Mouse (Mus musculus): ENCODE measurements around the gene Mcee. TPM values are rescaled to one million over a fixed set of nuclear protein-coding genes. Genes with fewer than 3 reads are reported as not detected.

The Mcee gene
- polyA plus RNA-seq (2015; fragmentation: Nextera tagmentation; extraction: Ambion mirVana), result 73.4 and 76.2 TPM in 2 replicates

DNA sequence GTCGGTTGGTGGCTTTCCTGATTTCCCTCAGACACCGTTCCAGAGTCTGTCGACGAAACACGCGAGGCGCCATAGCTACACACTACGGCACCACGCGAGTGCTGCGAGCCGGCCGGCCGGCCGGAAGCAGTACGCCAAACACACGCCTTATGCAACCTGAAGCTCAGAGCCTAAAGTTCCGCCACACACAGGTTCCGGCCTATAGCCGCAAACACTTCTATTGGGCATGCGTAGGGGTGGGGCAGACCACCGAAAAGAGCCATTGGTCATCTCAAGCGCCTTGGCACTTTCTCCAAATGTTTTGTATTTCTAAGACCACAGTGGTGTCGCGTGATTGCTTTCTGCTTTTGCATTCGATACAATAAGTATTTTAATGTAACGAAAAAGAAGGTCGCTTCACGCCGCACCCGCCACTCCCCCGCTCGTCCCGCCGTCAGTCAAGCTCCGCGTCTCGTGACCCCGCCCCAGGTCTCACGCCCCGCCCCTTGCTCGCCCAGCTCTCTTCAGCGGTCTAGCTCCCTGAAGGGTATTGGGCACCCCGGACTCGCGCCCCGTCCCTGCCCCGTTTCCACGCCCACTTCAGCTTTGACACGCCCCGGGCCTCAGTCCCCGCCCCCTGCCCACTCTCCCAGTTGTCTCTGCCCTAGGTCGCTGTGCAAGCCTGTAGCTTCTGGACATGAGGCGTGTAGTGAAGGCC, at the start of gene Mcee, which contains the start of gene Mphosph10:
Gene Mcee, plus strand, starts transcription at position 486 of the 697 bp plus-strand sequence.
Gene Mphosph10, minus strand, starts transcription at position 147 of the 697 bp plus-strand sequence.
- Histone ChIP-seq H3K4me1 (peaks cover 11% of the 10 kb centered on the region), H3K9me3 (replicated peaks) (no peaks in the 10 kb centered on the region), H3K27ac (replicated peaks) (peak within 1 kb of the TSS; percentile 88), H3K9ac (peak within 1 kb of the TSS; percentile 63), H3K27me3 (no peaks in the 10 kb centered on the region), H3K36me3 (peaks cover 19% of the 10 kb centered on the region; the same call in 1 of the 2 replicates), H3K4me3 (replicated peaks) (peak within 1 kb of the TSS; percentile 68), H3K4me2 (replicated peaks) (peak within 1 kb of the TSS; percentile 89)
- ATAC-seq (ENCODE audit: insufficient number of reproducible peaks, low FRiP score, low TSS enrichment, low read depth), result peak; percentile 99
- under 1% methylated on average over 54 of the region's 54 CpGs for WGBS

DNA sequence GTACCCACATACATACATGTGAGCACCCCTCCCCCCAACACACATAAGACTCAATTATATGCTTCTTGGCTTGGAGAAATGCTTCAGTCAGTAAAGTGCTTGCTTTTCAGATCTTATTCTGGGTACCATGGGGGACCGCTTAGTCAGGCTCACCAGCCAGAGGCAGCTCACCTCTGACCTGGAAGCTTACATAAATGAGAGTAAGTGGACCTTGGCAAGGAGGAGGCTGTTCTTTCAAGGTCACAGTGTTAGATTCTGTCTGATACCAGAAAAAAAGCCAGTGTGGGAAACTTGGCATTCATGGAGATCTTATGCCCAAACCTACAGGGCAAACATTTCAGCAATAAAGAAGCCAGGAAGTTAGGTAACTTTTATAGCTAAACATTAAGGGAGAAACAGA, 44.6 kb upstream of the Mcee start:
- no peak for ATAC-seq (ENCODE audit: insufficient number of reproducible peaks, low FRiP score, low TSS enrichment, low read depth)
- H3K4me2 ChIP-seq (replicated peaks), result no peak overlapping the region
- no peaks in the 10 kb centered on the region for H3K27me3 ChIP-seq
- no peaks in the 10 kb centered on the region for H3K4me1 ChIP-seq
- H3K27ac ChIP-seq (replicated peaks), result no peak overlapping the region
- peaks cover 32% of the 10 kb centered on the region; the same call in 1 of the 2 replicates for H3K36me3 ChIP-seq
- no peak overlapping the region for H3K9ac ChIP-seq
- WGBS, result 98% methylated on average over 1 of the region's 1 CpGs
- no peaks in the 10 kb centered on the region for H3K9me3 ChIP-seq (replicated peaks)
- no peak overlapping the region for H3K4me3 ChIP-seq (replicated peaks)

DNA sequence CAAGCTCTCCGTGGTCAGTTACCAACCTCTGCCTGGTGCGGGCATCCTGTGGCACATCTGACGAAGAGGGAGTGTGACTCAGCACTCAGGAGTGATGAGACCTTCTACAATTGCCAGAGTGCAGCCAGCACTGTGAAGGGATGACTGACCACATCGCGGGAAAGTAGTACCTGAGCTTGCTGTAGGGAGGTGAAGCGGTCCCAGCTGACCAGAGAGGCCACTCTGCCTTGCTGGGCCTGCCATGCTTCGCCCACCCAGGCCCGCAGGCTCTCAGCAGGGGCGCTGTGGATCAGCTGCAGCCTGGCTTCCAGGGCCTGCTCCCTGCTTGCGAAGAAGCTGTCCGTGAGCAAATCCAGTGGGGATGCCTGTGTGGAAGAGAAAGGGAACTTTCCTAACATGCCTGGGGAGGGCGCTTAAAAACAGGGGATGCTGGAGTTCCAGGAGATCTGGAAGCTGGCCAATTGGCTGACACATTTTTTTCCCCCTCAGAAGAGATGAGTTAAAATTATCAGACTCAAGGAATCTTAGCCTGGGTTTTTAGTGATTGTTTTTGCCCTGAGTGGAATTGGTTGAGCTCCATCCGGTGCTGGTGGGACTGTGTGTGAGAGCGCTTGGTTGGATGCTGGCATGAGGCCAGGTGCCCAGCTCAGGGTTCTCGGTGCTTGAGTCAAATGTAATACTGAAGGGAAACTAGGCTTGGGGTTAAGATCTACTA, 43.1 kb upstream of the Mcee start:
- no peak for ATAC-seq (ENCODE audit: insufficient number of reproducible peaks, low FRiP score, low TSS enrichment, low read depth)
- 80% methylated on average over 15 of the region's 15 CpGs for WGBS

DNA sequence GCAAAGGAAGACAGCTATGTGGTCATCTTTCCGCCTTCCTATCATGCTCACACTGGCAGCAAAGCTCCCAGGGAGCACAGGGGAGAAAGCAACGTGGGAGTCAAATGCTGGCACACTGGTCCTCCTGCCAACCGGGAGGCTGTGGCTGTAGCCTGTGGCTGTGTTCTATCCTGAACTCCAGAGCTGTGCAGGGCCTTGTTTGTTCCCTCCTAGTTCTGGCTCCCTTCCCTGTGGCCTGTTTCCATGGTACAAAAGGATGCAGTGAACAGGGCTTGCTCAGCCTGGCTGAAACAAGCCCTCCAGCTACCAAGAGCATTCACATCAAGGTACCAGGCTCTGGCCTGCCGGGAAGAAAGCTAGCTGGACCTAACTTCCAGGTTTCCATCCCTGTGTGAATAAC, 41.3 kb upstream of the Mcee start:
- Histone ChIP-seq H3K9ac (no peak overlapping the region), H3K4me3 (replicated peaks) (no peak overlapping the region), H3K4me2 (replicated peaks) (no peak overlapping the region), H3K27me3 (no peaks in the 10 kb centered on the region), H3K36me3 (peaks cover 46% of the 10 kb centered on the region; the same call in 1 of the 2 replicates), H3K27ac (replicated peaks) (no peak overlapping the region), H3K9me3 (replicated peaks) (no peaks in the 10 kb centered on the region), H3K4me1 (no peaks in the 10 kb centered on the region)
- ATAC-seq (ENCODE audit: insufficient number of reproducible peaks, low FRiP score, low TSS enrichment, low read depth), result peak; percentile 17; the same call in 1 of the 2 replicates
- WGBS, result 63% methylated on average over 4 of the region's 4 CpGs

More for the DNA sequence above, 43.1 kb upstream of the Mcee start:
- Histone ChIP-seq H3K9me3 (replicated peaks) (no peaks in the 10 kb centered on the region), H3K36me3 (peaks cover 47% of the 10 kb centered on the region; the same call in 1 of the 2 replicates), H3K9ac (no peak overlapping the region), H3K27me3 (no peaks in the 10 kb centered on the region), H3K4me3 (replicated peaks) (no peak overlapping the region), H3K4me1 (no peaks in the 10 kb centered on the region), H3K4me2 (replicated peaks) (no peak overlapping the region), H3K27ac (replicated peaks) (no peak overlapping the region)

DNA sequence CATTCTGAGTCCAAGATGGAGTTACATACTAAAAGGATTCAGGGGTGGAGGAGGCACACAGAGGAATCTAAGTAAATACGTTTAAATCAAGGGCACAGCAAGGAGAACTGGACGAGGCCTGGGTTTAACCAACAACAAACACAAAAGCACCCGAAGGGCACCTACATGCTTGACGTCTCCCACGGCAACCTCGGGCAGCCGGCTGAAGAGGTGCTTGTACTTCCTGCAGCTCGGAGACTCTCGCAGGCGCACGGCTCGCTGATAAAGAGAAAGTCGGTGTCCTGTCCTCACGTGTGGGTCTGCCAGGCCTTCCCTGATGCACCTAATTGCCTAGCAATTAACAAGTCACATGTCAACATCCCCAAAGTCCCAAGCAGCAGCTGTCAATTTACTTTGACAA, 38.2 kb upstream of the Mcee start:
- Histone ChIP-seq H3K4me3 (replicated peaks) (no peak overlapping the region), H3K36me3 (peaks cover 45% of the 10 kb centered on the region), H3K4me1 (no peaks in the 10 kb centered on the region), H3K9ac (no peak overlapping the region), H3K9me3 (replicated peaks) (no peaks in the 10 kb centered on the region), H3K27ac (replicated peaks) (no peak overlapping the region), H3K4me2 (replicated peaks) (no peak overlapping the region), H3K27me3 (no peaks in the 10 kb centered on the region)
- WGBS, result 75% methylated on average over 14 of the region's 14 CpGs
- no peak for ATAC-seq (ENCODE audit: insufficient number of reproducible peaks, low FRiP score, low TSS enrichment, low read depth)

DNA sequence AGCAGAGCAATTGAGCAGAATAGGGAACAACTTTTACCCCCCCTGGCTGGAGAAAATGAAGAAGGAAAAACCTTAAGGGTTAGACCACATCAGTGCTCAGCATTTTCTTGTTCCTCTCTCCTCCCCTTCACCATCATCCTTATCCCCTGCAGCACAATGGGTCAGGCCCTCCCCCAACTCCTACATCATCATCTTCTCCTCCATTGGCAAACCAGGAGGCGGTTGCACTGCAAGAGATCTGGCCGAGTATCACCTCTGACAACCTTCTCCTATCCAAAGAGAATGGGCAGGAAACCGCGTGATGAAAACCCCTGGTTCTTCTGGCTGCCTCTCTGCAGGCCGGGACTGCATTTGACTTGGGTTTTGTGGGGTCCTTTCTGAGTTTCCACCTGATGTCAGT, 35.7 kb upstream of the Mcee start:
- Histone ChIP-seq H3K27ac (replicated peaks) (no peak overlapping the region), H3K4me3 (replicated peaks) (no peak overlapping the region), H3K36me3 (peaks cover 50% of the 10 kb centered on the region), H3K4me2 (replicated peaks) (no peak overlapping the region), H3K27me3 (no peaks in the 10 kb centered on the region), H3K4me1 (0 out of 2 replicates have a peak, but pooled peaks cover 4% of the 10 kb centered on the region), H3K9ac (no peak overlapping the region), H3K9me3 (replicated peaks) (no peaks in the 10 kb centered on the region)
- ATAC-seq (ENCODE audit: insufficient number of reproducible peaks, low FRiP score, low TSS enrichment, low read depth), result no peak
- WGBS, result 89% methylated on average over 5 of the region's 5 CpGs

DNA sequence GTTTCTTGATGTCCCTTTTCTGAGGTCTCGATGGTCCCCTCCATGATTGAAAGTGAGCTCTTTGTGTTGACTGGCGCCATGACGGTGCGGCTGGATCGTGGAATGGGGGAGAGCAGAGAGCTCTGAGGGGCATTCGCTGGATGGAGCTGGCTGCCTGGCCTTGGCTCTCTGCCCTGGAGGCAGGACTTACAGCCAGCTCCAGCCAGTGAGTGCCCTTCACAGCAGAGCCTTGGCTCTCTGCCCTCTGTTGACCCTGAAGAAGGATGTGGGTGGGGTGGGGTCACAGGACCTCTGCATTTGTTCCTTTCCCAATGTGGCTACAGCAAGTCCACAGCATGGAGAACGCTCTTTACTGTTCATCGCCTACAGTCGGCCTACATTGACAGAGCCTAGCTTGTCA, 35.0 kb upstream of the Mcee start:
- H3K9ac ChIP-seq, result no peak overlapping the region
- WGBS, result 82% methylated on average over 9 of the region's 9 CpGs
- no peak overlapping the region for H3K4me3 ChIP-seq (replicated peaks)
- no peak overlapping the region for H3K27ac ChIP-seq (replicated peaks)
- peaks cover 54% of the 10 kb centered on the region for H3K36me3 ChIP-seq
- ATAC-seq (ENCODE audit: insufficient number of reproducible peaks, low FRiP score, low TSS enrichment, low read depth), result no peak
- H3K4me1 ChIP-seq, result 0 out of 2 replicates have a peak, but pooled peaks cover 4% of the 10 kb centered on the region
- no peaks in the 10 kb centered on the region for H3K9me3 ChIP-seq (replicated peaks)
- H3K4me2 ChIP-seq (replicated peaks), result no peak overlapping the region
- H3K27me3 ChIP-seq, result no peaks in the 10 kb centered on the region

DNA sequence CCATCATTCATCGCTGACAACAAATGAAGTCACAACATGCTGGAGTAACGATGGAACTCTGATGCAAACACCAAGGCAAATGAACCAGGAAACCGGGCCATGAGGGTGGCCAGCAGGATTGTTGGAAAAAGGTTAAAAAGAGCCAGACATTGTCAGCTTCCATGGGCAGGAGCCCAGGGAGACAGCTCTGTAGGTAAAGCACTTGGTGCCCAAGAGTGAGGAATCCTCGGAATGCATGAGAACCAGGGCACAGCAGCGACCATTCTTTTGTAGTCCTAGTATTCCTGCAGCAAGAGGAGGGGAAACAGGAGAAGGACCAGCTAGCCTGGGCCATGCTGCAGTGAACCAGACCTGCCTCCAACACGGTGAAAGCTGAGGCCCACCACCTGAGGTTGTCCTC, 33.7 kb upstream of the Mcee start:
- no peak overlapping the region for H3K4me3 ChIP-seq (replicated peaks)
- no peak for ATAC-seq (ENCODE audit: insufficient number of reproducible peaks, low FRiP score, low TSS enrichment, low read depth)
- H3K9ac ChIP-seq, result no peak overlapping the region
- 82% methylated on average over 6 of the region's 6 CpGs for whole genome bisulfite sequencing
- H3K4me2 ChIP-seq (replicated peaks), result no peak overlapping the region
- H3K4me1 ChIP-seq, result 0 out of 2 replicates have a peak, but pooled peaks cover 4% of the 10 kb centered on the region
- H3K27ac ChIP-seq (replicated peaks), result no peak overlapping the region
- H3K9me3 ChIP-seq (replicated peaks), result no peaks in the 10 kb centered on the region
- H3K36me3 ChIP-seq, result peaks cover 56% of the 10 kb centered on the region
- no peaks in the 10 kb centered on the region for H3K27me3 ChIP-seq

DNA sequence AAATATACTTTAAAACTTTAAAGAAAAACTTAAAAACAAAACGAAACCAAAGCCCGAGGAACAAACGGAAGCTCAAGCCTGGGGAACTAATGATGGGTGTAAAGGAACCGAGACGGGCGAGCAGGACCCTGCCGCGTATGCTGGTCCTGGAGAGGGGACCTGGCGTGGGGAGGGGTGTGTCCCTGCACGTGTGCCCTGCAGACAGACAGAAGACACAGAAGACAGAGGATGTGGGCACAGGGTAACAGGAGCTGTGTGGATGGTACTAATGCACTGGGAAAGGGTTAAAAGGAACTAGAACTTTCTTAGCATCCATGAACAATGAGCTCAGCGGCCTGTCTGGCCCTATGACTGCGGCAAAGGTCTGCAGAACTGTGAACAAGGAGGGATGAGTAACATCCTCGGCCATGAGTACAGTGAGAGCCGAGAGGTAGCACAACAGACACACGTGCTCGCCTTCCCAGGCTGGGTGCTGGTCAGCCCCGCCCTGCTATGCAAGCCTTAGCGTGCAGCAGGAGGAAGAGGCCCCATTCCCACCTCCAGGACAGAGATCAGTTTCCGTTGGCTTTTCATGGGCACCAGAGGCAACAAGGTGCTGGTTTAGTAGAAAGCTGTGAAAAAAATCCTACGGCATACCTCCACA, 32.3 kb upstream of the Mcee start:
- peak overlapping the region; percentile 52 for H3K27ac ChIP-seq (replicated peaks)
- H3K36me3 ChIP-seq, result peaks cover 61% of the 10 kb centered on the region
- 62% methylated on average over 20 of the region's 20 CpGs for WGBS

DNA sequence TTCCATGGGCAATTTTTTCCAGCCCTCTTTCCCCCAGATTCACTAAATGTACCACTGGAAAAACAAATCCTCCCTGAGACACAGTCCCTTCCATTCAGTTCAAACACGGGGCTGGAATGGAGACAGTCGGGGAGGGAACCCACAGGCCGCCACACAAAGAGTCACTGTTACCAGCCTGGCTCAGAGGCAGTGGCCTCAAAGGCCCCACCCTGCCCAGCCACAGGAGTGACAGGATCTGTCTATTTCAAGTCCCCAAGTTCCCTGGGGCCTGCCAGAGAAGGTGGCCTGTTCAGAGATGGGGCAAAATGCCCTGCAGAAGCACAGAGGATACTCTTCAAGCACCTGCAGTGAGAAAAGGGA, 31.8 kb upstream of the Mcee start:
- Histone ChIP-seq H3K4me2 (replicated peaks) (no peak overlapping the region), H3K36me3 (peaks cover 66% of the 10 kb centered on the region), H3K9me3 (replicated peaks) (no peaks in the 10 kb centered on the region), H3K4me3 (replicated peaks) (no peak overlapping the region), H3K27ac (replicated peaks) (peak overlapping the region; percentile 52), H3K4me1 (0 out of 2 replicates have a peak, but pooled peaks cover 4% of the 10 kb centered on the region), H3K9ac (no peak overlapping the region), H3K27me3 (no peaks in the 10 kb centered on the region)
- WGBS, result 20% methylated on average over 3 of the region's 3 CpGs
- ATAC-seq (ENCODE audit: insufficient number of reproducible peaks, low FRiP score, low TSS enrichment, low read depth), result peak; percentile 50; the same call in 1 of the 2 replicates

More for the DNA sequence above, 32.3 kb upstream of the Mcee start:
- Histone ChIP-seq H3K27me3 (no peaks in the 10 kb centered on the region), H3K9me3 (replicated peaks) (no peaks in the 10 kb centered on the region), H3K4me2 (replicated peaks) (no peak overlapping the region), H3K9ac (no peak overlapping the region), H3K4me3 (replicated peaks) (no peak overlapping the region), H3K4me1 (0 out of 2 replicates have a peak, but pooled peaks cover 4% of the 10 kb centered on the region)
- peak; percentile 51; the same call in 1 of the 2 replicates for ATAC-seq (ENCODE audit: insufficient number of reproducible peaks, low FRiP score, low TSS enrichment, low read depth)

DNA sequence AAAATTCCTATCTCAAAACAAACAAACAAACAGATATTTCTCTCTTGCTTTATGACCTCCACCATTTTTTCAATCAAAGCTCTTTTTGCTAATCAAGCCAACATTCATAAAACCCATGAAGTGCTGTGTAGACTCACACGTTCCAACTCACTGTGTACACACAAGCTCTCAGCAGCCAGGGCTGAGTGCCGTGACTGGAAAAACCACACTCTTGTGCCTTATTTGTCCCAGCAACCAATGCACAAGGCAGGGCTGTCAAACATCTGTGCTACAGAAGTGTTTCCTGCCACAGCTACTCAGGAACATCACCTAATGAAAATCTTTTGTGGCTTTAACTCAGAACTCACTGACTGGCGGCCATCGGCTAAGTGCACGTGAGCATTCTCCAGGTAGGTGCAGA, 26.5 kb upstream of the Mcee start:
- Histone ChIP-seq H3K4me1 (0 out of 2 replicates have a peak, but pooled peaks cover 1% of the 10 kb centered on the region), H3K9me3 (replicated peaks) (no peaks in the 10 kb centered on the region), H3K9ac (no peak overlapping the region), H3K36me3 (peaks cover 82% of the 10 kb centered on the region), H3K4me3 (replicated peaks) (no peak overlapping the region), H3K27me3 (no peaks in the 10 kb centered on the region), H3K27ac (replicated peaks) (no peak overlapping the region), H3K4me2 (replicated peaks) (no peak overlapping the region)
- ATAC-seq (ENCODE audit: insufficient number of reproducible peaks, low FRiP score, low TSS enrichment, low read depth), result no peak
- WGBS, result 73% methylated on average over 5 of the region's 5 CpGs
